Mouse (Mus musculus) intestine, postnatal 0 days (tissue): ENCODE results near the gene Arhgap31. TPM values are rescaled to one million over a fixed set of nuclear protein-coding genes. Genes with fewer than 3 reads are reported as not detected.

Source experiments
- ATAC-seq: fragments of 200-750 bp; cut with Nextera tagmentation; 2 replicates; pipeline ENCODE4 v1.8.0; 2017; ENCODE audit warnings: mild to moderate bottlenecking, moderate TSS enrichment, moderate library complexity
- H3K27ac ChIP-seq: fragments of 300-500 bp; sonication (generic); 2 replicates; pipeline ENCODE4 v1.5.1; 2014; ENCODE audit warnings: mild to moderate bottlenecking, low read depth, low read length, moderate library complexity
- H3K27me3 ChIP-seq: fragments of 300-500 bp; sonication (generic); replicated peaks from 2 replicates; pipeline ENCODE4 v1.6.1; 2014; ENCODE audit warnings: low read length, mixed read lengths; ENCODE audit not compliant: control insufficient read depth, insufficient read depth
- H3K36me3 ChIP-seq: fragments of 300-500 bp; sonication (generic); 2 replicates; pipeline ENCODE4 v1.6.1; 2014; ENCODE audit warnings: mild to moderate bottlenecking, moderate library complexity; ENCODE audit not compliant: control insufficient read depth, insufficient read depth
- H3K4me1 ChIP-seq: fragments of 300-500 bp; sonication (generic); replicated peaks from 2 replicates; pipeline ENCODE4 v1.6.1; 2014; ENCODE audit warnings: antibody characterized with exemption, low read length, mixed read lengths; ENCODE audit not compliant: control insufficient read depth, insufficient read depth
- H3K4me2 ChIP-seq: fragments of 300-500 bp; sonication (generic); replicated peaks from 2 replicates; pipeline ENCODE4 v1.6.1; 2014; ENCODE audit warnings: low read depth, mild to moderate bottlenecking, moderate library complexity
- H3K4me3 ChIP-seq: fragments of 300-500 bp; sonication (generic); 2 replicates; pipeline ENCODE4 v1.5.1; 2014; ENCODE audit warnings: low read depth, low read length
- H3K9ac ChIP-seq: fragments of 300-500 bp; sonication (generic); 2 replicates; pipeline ENCODE4 v1.6.1; 2014; ENCODE audit warnings: mild to moderate bottlenecking, low read depth, low read length
- H3K9me3 ChIP-seq: fragments of 300-500 bp; sonication (generic); 2 replicates; pipeline ENCODE4 v1.6.1; 2016; ENCODE audit warnings: mixed run types; ENCODE audit not compliant: control insufficient read depth
- CTCF ChIP-seq: sonication (generic); IDR thresholded peaks from 2 replicates; pipeline ENCODE4 v1.5.1; 2016; ENCODE audit warnings: low read depth, mild to moderate bottlenecking, control low read depth, antibody characterized with exemption, moderate library complexity
- WGBS: fragments of 180-500 bp; shearing (Covaris S2); extraction: QIAGEN DNeasy Blood & Tissue Kit; methylation state at CpG from one replicate; pipeline ENCODE4 v1.1.7; 2014; 5-methylcytosine and 5-hydroxymethylcytosine counted together
- polyA plus RNA-seq: library from polyadenylated mRNA; unstranded; fragments of >200 nt; fragmentation: Nextera tagmentation; extraction: Ambion mirVana; gene quantifications from 2 replicates; pipeline ENCODE4 v1.2.1, GENCODE M21; 2015

Gene Arhgap31
- polyA plus RNA-seq, 1 experiment from 2014 or later = 2.8 TPM

DNA sequence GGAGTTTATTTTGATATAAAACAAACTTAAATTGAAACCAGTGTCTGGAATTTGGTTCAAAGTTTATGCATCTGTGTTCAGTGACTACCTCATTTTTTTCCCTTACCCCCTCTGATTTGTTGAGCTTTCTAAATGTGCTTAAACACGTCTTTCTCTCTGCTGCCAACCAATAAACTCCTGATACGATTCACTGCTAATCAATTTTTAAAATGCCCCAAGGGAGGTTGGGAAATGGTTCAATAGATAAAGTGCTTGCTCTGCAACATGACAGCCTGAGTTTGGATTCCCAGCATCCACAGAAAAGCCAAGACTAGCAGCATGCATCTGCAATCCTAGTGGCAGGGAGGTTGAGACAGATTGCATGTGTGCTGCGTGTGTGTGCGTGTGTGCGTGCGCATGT lies 99.4 kb downstream of the Arhgap31 start:
- Histone ChIP-seq H3K27ac (no peak overlapping the region), H3K4me3 (no peak overlapping the region), H3K27me3 (no peaks in the 10 kb centered on the region), H3K9me3 (peaks cover 5% of the 10 kb centered on the region; the same call in 1 of the 2 replicates), H3K4me2 (no peak overlapping the region), H3K36me3 (peaks cover 14% of the 10 kb centered on the region; the same call in 1 of the 2 replicates), H3K4me1 (no peaks in the 10 kb centered on the region), H3K9ac (no peak overlapping the region)
- TF ChIP-seq CTCF = no peak
- WGBS = 90% methylated on average over 6 of the region's 6 CpGs
- no peak for ATAC-seq

DNA sequence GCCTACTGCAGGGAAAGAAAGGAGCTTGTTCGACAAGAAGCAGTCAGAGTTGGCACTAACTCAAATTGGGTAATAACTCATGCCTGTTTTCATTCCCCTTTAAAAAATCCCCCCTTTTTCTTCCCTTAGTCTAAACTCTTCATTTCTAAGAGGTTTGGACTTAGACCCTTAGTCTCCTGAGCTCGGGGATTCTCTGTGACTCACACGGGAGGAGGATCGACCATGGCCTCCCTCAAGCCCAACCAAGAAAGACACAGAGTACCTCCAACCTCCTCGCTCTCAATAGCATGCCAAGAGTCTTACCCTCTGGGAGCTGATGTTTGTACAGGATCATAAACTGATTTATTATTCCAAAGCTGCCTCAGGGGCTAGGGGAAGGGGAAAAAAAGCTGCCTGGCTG lies 100.4 kb downstream of the Arhgap31 start:
- no peak for ATAC-seq

DNA sequence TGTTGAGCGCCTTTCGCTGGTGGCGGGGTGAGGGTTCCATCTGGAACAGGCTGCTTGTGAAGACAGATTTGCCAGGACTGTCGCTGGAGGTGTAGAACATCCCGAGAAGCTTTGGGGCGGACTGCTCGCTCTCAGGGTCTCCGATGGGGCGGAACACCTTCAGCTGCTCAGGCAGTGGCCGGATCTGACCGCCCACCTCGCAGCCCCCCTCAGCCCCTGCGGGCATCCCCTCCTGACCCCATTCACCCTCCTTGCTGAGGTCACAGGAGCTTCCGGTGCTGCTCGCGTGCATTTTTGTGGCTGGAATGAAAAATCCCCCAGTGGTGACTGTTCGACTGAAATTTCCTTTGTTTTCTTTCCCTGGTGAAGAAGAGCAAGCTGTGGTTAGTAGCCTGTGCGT lies 104.0 kb downstream of the Arhgap31 start:
- H3K4me1 ChIP-seq = no peaks in the 10 kb centered on the region
- 65% methylated on average over 18 of the region's 18 CpGs for WGBS
- no peak overlapping the region for H3K4me3 ChIP-seq
- no peaks in the 10 kb centered on the region for H3K27me3 ChIP-seq
- H3K27ac ChIP-seq = no peak overlapping the region
- H3K9me3 ChIP-seq = peaks cover 5% of the 10 kb centered on the region; the same call in 1 of the 2 replicates
- no peak for ATAC-seq
- H3K36me3 ChIP-seq = peaks cover 14% of the 10 kb centered on the region; the same call in 1 of the 2 replicates
- H3K4me2 ChIP-seq = no peak overlapping the region
- H3K9ac ChIP-seq = no peak overlapping the region
- no peak for TF ChIP-seq CTCF

More for the DNA sequence above, 100.4 kb downstream of the Arhgap31 start:
- Histone ChIP-seq H3K27me3 (no peaks in the 10 kb centered on the region), H3K9ac (no peak overlapping the region), H3K4me2 (no peak overlapping the region), H3K36me3 (peaks cover 14% of the 10 kb centered on the region; the same call in 1 of the 2 replicates), H3K9me3 (peaks cover 5% of the 10 kb centered on the region; the same call in 1 of the 2 replicates), H3K4me1 (no peaks in the 10 kb centered on the region), H3K27ac (no peak overlapping the region), H3K4me3 (no peak overlapping the region)
- TF ChIP-seq CTCF = no peak
- WGBS = 39% methylated on average over 5 of the region's 5 CpGs

DNA sequence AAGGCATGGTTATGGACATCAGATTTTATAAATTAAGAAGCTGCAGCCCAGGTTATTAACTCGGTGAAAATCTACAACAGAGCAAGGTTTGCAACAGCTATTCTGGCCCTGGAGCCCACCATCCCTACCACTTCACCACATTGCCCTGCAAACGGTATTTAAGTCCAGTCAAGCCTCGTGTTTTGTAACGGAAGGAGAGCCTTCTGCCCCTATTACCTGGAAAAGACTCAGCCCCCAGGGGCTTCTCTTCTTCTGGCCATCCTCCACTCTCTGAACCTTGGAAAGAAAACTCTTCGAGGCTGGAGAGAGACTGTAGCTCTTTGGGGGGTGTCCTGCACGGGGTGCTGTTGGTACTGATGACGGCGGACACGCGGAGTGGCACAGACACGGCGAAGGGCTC lies 104.4 kb downstream of the Arhgap31 start:
- no peak overlapping the region for H3K9ac ChIP-seq
- peaks cover 14% of the 10 kb centered on the region; the same call in 1 of the 2 replicates for H3K36me3 ChIP-seq
- no peak overlapping the region for H3K4me2 ChIP-seq
- TF ChIP-seq CTCF = no peak
- H3K27ac ChIP-seq = no peak overlapping the region
- no peaks in the 10 kb centered on the region for H3K4me1 ChIP-seq
- H3K9me3 ChIP-seq = peaks cover 5% of the 10 kb centered on the region; the same call in 1 of the 2 replicates
- H3K4me3 ChIP-seq = no peak overlapping the region
- H3K27me3 ChIP-seq = no peaks in the 10 kb centered on the region
- no peak for ATAC-seq
- WGBS = 76% methylated on average over 12 of the region's 12 CpGs

GRCm38 (mm10) chr16:38606509-38606908 lies 106.6 kb downstream of the Arhgap31 start:
- no peak for ATAC-seq
- WGBS = 88% methylated on average over 7 of the region's 7 CpGs

DNA sequence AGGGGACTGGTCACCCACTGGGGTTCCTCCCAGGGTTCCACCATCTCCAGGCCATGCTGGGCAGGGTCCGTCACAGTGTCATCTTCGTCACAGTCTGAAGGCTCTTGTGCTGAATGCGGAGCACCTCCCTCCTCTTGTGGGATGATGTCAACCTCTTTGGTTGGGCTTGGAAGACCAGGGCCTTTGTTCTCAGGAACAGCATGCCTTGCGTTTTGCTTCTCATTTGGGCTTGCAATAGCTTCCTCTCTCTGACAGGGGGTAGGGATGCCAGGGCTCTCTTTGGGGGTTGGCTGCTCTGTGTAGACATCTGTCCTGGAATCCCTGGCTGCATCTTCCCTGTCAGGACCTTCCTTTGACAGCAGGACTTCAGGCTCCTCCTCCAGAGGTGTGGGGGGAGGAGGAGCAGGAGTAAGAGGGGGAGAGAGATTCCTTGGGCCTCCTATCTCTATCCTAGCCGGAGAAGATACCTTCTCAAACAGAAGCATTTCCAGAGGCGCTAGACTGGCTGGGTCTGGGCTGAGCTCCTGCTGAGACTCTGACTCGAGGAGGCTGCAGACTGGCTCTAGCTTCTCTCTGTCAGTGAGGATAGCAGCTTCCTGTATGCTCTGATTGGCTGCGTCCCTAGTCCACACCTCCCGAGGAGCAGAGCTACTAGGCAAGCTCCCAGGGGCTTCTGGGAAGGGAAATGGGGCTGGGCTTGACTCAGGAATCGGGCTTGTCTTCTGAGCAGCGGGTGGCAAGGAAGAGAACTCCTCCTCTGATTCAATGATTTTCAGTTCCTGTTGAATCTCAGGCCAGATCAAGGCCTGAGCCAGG lies 109.9 kb downstream of the Arhgap31 start:
- ATAC-seq = peak; percentile 63
- H3K36me3 ChIP-seq = no peaks in the 10 kb centered on the region; the same call in 1 of the 2 replicates
- no peaks in the 10 kb centered on the region for H3K27me3 ChIP-seq
- H3K4me1 ChIP-seq = no peaks in the 10 kb centered on the region
- H3K9ac ChIP-seq = no peak overlapping the region
- H3K27ac ChIP-seq = no peak overlapping the region
- 49% methylated on average over 11 of the region's 11 CpGs for WGBS
- H3K4me2 ChIP-seq = peak overlapping the region; percentile 14; the same call in 1 of the 2 replicates
- no peak overlapping the region for H3K4me3 ChIP-seq
- H3K9me3 ChIP-seq = no peaks in the 10 kb centered on the region
- TF ChIP-seq CTCF = no peak

More at GRCm38 (mm10) chr16:38606509-38606908, 106.6 kb downstream of the Arhgap31 start:
- no peak overlapping the region for H3K4me2 ChIP-seq
- no peak overlapping the region for H3K27ac ChIP-seq
- no peaks in the 10 kb centered on the region for H3K4me1 ChIP-seq
- no peak for TF ChIP-seq CTCF
- no peak overlapping the region for H3K9ac ChIP-seq
- peaks cover 5% of the 10 kb centered on the region; the same call in 1 of the 2 replicates for H3K9me3 ChIP-seq
- no peak overlapping the region for H3K4me3 ChIP-seq
- H3K36me3 ChIP-seq = peaks cover 12% of the 10 kb centered on the region; the same call in 1 of the 2 replicates
- H3K27me3 ChIP-seq = no peaks in the 10 kb centered on the region
